Mouse (Mus musculus): ENCODE data around the gene Wdr48.

DNA sequence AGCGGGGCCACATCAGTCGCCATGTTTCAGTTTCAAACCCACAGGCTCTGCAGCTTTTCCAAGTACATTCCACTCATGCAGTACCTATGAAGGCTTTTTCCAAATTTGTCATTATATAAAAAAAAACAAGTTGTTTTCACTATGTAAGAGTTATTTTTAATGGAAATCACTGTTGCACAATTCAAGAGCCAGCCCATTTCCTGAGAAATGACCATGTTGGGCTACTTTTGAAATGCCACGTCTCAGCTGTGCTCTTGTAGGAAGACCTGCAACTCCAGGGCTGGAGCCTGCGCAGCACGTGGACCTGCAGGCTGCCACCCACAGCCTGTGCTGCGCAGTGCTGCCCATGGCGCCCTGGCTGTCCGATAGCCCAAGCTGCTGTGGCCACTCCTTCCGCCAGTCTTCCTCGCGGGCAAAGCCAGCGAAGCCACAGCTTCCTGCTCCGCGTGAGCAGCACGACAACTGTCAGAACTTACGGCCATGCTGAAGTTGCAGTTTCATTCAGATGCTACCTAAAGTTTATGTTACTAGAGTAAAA lies 30.5 kb downstream of the Wdr48 start:
- TF ChIP-seq POLR2A (IDR thresholded peaks at IDR 0.05; ENCODE audit: borderline replicate concordance, low read depth, low read length) (no peak), CTCF (IDR thresholded peaks at IDR 0.05; ENCODE audit: low read depth, low read length) (no peak)
